Mouse (Mus musculus) adrenal gland, adult (tissue): ENCODE results near the gene Pde4c.

Source experiments
- DNase-seq, 2 experiments: peaks; one replicate each; pipeline ENCODE4 v3.0.0; 2022 to 2023; ENCODE audit warnings: low spot score in 1 of 2; ENCODE audit not compliant: inconsistent age in 2 of 2

Pde4c gene

GRCm38 (mm10) chr8:70765329-70765728 is 41.8 kb downstream of the Pde4c start:
- DNase-seq = no peak

GRCm38 (mm10) chr8:70765838-70766570 is 42.5 kb downstream of the Pde4c start:
- peak; percentile 60 to 76 for DNase-seq

DNA sequence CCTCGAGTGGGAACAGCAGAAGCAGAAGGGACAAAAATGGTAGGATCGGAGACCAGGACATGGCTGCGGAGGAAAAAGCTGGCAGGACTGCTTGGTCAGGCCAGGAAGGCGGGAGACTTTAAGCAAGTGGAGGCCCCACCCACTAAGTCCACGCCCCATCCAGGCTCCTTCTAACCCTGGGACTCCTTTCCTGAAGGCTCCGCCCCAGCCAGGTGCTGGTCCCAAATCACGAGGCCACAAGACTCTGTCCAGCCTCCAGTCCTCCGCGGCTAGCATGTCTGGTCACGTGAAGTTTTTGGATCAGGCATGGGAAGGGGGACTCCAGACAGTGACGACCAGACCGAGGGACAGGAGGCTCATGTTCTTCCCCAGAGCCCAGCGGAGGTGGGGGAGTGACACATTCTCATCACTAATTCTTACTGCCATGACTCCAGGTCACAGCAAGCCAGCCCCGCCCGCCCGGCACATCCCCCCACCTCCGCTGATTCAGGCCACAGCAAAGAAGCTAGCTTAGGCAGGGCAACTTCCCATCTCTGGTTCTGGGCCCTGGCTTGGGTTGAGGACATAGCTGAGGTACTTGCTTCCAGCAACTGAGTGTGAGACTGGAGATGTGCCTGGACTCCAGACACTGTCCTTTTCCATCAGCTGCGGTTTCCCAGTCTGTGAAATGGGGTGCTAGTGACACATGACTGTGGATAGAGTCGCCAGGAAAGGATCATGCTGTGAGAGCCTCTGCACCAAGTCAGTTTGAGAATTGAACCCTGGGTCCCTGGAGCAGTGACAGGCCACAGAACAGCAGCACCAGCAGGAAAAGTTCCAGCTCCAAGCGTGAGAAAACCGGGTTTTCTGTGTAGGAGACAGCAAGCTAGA is 43.3 kb downstream of the Pde4c start:
- peak; percentile 81 to 90 for DNase-seq

DNA sequence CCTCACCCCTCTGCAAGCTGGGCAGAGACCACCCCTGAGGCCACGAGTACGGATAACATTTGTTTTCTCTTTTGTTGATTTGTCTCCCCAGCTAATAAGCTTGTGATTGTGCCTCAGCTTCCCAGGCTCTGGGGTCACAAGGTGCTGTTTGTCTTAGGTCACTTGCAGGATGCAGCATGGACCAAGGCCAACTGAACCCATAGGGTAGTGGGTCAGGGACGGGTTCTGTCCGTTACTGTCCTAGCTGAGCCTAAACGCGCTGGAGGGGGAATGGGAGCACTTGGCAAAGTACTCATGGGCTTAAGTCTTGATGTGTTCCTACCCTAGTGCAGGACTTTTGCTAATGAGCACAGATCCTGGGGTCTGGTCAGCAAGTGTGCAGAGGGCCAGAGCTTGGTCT is 44.0 kb downstream of the Pde4c start:
- no peak for DNase-seq

DNA sequence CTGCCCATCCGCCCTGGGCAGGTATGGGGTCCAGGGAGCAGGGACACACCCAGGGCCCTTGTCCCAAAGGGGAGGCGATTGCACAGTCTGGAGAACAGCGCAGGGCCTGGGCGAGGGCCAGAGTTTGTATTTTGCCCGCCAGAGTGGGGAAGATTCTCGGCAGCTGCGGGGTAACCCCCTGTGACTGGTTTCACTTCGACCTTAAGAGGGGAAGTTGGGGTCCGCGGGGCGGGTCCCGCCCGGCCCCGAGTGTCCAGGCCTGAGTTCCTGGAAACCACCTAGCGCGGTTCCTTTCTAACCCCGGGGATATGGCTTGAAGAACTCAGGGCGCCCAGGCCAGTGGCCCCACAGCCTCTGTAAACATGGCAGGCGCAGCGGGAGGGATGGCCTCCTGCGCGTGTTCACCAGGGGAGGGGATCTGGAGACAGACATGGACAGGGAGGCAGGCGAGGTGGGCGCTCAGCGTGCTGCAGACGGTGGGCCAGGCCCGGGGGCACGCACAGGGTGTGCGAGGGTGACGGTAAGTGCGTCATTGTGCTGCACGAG is 44.8 kb downstream of the Pde4c start:
- peak; percentile 55 to 60 for DNase-seq

DNA sequence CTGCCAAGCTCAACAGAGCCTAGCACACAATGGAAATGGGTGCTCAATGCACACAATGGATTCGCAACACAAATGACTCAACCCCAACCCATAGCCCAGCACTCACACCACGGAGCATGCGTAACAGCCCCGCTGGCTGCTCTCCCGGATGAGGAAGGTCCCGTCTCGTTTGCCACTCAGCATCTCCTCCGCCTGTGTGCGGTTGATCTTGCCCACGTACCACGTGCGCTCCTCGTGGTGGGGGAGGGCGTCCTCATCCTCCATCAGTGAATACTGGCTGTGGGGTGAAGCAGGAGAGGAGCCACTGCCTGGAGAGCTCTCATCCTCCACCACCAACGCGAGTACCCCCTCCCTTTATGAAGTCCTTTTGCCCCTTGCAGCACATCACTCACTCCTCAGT is 45.4 kb downstream of the Pde4c start:
- DNase-seq = peak in 1 of 2 experiments; percentile 54

DNA sequence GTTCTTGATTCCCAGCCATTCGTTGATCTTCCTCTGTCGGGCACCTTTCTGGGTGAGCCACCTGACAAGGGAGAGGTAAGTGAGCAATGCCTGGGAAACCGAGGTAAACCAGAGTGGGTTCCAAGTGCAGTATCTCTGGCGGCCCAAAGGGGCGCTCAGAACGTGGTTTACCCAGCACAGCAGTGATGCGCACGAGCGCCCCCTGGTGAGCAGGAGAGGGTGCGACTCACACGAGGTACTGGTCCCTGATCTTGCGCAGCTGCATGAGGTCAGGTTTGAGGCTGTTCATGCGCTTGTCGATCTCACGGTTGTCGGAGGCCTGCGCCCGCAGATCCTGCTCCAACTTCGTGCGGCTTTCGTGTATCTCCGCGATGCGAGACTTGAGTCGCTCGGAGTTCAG is 45.8 kb downstream of the Pde4c start:
- DNase-seq = peak; percentile 93 to 97

- DNase-seq = no peak
Measured at GRCm38 (mm10) chr8:70769858-70770257, 46.3 kb downstream of the Pde4c start.

DNA sequence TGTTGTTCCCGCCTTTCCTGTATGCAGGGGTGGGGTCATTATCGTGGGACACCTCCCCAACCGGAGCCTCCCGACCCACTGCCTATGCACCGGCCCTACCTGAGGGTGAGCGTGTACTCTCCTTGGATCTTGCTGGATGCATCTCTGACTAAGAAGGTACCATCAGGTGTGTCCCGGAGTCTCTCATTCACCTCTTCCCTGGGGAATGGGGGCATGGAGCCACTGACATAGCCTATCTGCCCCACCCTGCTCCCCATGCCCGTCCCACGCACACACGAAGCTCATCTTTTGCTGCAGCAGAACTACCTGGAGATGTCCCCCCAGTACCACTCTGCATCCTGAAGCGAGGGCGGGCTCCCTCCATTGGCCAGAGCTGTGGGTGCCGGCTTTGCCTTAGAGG is 47.2 kb downstream of the Pde4c start:
- DNase-seq = no peak

DNA sequence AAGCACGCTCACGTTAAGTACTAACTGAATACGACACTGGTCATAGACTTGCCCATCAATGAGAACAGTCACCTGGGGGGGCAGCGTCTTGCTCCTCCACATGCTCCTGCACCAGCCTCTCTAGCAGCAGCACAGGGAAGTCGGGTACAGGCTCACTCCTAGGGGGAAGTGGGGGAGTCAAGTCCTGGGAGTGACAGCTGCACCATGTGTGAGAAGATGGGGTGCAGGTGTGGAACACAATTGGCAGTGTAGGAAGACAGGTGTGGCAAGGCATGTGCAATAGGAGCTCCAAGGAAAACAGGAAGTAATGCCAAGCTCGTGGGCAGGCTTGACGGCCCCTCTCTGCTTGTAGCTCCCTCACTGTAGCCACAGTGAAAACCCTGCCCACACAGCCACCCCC is 47.7 kb downstream of the Pde4c start:
- DNase-seq = no peak

GRCm38 (mm10) chr8:70772075-70772474 is 48.6 kb downstream of the Pde4c start:
- DNase-seq = no peak

GRCm38 (mm10) chr8:70772890-70773289 is 49.4 kb downstream of the Pde4c start:
- peak; percentile 33 to 50 for DNase-seq

- DNase-seq = no peak
Measured at GRCm38 (mm10) chr8:70773410-70773809, 49.9 kb downstream of the Pde4c start.

GRCm38 (mm10) chr8:70773833-70774232 is 50.3 kb downstream of the Pde4c start:
- DNase-seq = peak; percentile 82 to 91

- peak; percentile 53 to 63 for DNase-seq
Measured at GRCm38 (mm10) chr8:70774740-70775139, 51.2 kb downstream of the Pde4c start.

DNA sequence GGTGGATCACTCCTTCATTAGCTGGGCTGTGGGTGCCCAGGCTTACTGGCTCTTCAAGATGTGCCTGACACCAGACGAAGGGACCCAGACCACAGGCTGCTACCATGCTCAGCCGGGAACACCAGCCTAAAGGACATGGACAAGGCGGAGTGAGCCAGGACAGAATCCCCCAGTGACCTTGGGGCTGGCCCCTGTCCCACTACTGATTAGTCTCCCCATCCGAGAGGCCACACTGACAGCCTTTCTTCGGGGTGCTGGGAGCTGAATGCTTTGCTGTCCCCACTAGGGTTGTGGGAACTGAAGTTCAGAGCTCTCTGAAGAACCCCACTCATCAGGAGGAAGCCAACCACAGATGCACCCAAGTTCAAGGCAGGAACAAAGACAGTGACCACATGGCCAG is 51.7 kb downstream of the Pde4c start:
- peak; percentile 42 to 67 for DNase-seq

- peak in 1 of 2 experiments; percentile 84 for DNase-seq
Measured at GRCm38 (mm10) chr8:70775851-70776495, 52.5 kb downstream of the Pde4c start.

- peak; percentile 98 to 99 for DNase-seq
Measured at GRCm38 (mm10) chr8:70776496-70777444, 53.2 kb downstream of the Pde4c start, which contains the start of gene Pik3r2. Gene Pik3r2 (minus strand): TSS chr8:70776713.

DNA sequence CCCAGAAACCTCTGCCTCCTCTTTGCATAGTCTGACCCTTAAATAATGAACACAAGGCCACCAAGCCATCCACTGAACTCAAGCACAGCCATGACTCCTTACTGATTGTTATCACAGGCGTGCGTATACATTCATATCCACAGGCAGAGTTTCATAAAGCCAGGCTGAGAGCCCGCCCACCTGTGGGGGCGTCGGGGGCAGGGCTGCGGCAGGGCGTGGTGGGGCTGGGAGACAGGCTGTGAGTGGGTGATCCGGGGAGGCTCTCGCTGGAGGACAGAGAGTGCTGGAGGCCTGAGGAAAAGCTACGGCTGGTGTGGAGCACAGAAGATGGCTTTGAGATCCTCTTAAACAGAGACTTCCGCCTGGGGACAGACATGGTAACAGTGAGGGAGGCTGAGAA is 56.6 kb downstream of the Pde4c start:
- DNase-seq = no peak
